In genomic region chr16:31617823-31618371, GRCm38 (mm10) we compare ENCODE assay signal across 8 mouse cellular contexts. TPM values are rescaled to one million over a fixed set of nuclear protein-coding genes. Genes with fewer than 3 reads are reported as not detected.
DNase-seq lines count a peak whose midpoint lies in the region; ATAC-seq lines count a peak whose summit lies in the region.

No protein-coding gene starts in this region.

- peak overlapping the region; percentile 25; the same call in 1 of the 2 replicates for H3K27ac ChIP-seq in forebrain, embryonic 13.5 days
- H3K27ac ChIP-seq in stomach, embryonic 14.5 days (ENCODE audit: low read length), result peak overlapping the region; percentile 56; the same call in 1 of the 2 replicates

- H3K4me2 ChIP-seq in forebrain, embryonic 13.5 days, result peak overlapping the region; percentile 33
- H3K4me2 ChIP-seq in stomach, embryonic 14.5 days (replicated peaks; ENCODE audit: low read depth, low read length), result peak overlapping the region; percentile 28

- H3K27me3 ChIP-seq in forebrain, embryonic 13.5 days, result no peaks in the 10 kb centered on the region
- no peaks in the 10 kb centered on the region for H3K27me3 ChIP-seq in stomach, embryonic 14.5 days (ENCODE audit: control insufficient read depth, insufficient read depth, low read length)

- peak overlapping the region; percentile 26; the same call in 1 of the 2 replicates for H3K9ac ChIP-seq in forebrain, embryonic 13.5 days
- peak overlapping the region; percentile 28; the same call in 1 of the 2 replicates for H3K9ac ChIP-seq in stomach, embryonic 14.5 days (replicated peaks; ENCODE audit: low read depth, low read length)

- H3K4me1 ChIP-seq in forebrain, embryonic 13.5 days, result peaks cover 8% of the 10 kb centered on the region
- peaks cover 14% of the 10 kb centered on the region for H3K4me1 ChIP-seq in stomach, embryonic 14.5 days (ENCODE audit: control insufficient read depth, insufficient read depth, low read length)

- ATAC-seq in forebrain, embryonic 13.5 days, result peak; percentile 48; the same call in 1 of the 2 replicates
- peak; percentile 85; the same call in 1 of the 2 replicates for ATAC-seq in stomach, embryonic 14.5 days (ENCODE audit: insufficient number of reproducible peaks, insufficient read depth, low FRiP score, low read depth)

- H3K4me3 ChIP-seq in forebrain, embryonic 13.5 days, result no peak overlapping the region
- peak overlapping the region; percentile 7; the same call in 1 of the 2 replicates for H3K4me3 ChIP-seq in stomach, embryonic 14.5 days (ENCODE audit: low read depth, low read length)

- no peaks in the 10 kb centered on the region for H3K9me3 ChIP-seq in forebrain, embryonic 13.5 days (replicated peaks)
- H3K9me3 ChIP-seq in stomach, embryonic 14.5 days (ENCODE audit: control insufficient read depth, low read depth, low read length), result no peaks in the 10 kb centered on the region

- H3K36me3 ChIP-seq in forebrain, embryonic 13.5 days (ENCODE audit: poor library complexity, severe bottlenecking), result no peaks in the 10 kb centered on the region
- no peaks in the 10 kb centered on the region for H3K36me3 ChIP-seq in stomach, embryonic 14.5 days (ENCODE audit: control insufficient read depth, insufficient read depth, low read length)

- DNase-seq in urinary bladder, adult 18-20 months (ENCODE audit: low spot score in 2 of 2), result peak; percentile 46 to 48
- DNase-seq in urinary bladder, adult 2 months (ENCODE audit: low spot score), result no peak
- peak; percentile 80 for DNase-seq in heart, postnatal 4 days
- peak; percentile 12 to 46 for DNase-seq in layer of hippocampus, adult 18-20 months (ENCODE audit: low spot score in 2 of 2)
- peak; percentile 78 for DNase-seq in mesoderm, embryonic 11.5 days (ENCODE audit: low read depth, low spot score)
- DNase-seq in thymus, adult 18-20 months, result no peak

- 21% methylated on average over 10 of the region's 10 CpGs for WGBS in forebrain, embryonic 13.5 days
- WGBS in stomach, embryonic 14.5 days, result 20% methylated on average over 10 of the region's 10 CpGs

RNA-seq across cellular contexts. Expression of gene Dlg1, which starts 45.3 kb away (rescaled TPM):
- 68.4 and 72.6 TPM in 2 replicates for polyA plus RNA-seq in urinary bladder, adult 2 months (2012; rRNA removed)
- 17.9 and 19.7 TPM in 2 replicates for polyA plus RNA-seq in forebrain, embryonic 13.5 days (2015; fragmentation: Nextera tagmentation; extraction: Ambion mirVana)
- total RNA-seq in heart, postnatal 4 days (2021), result 10 to 100 TPM; 42.0 to 43.5 TPM
- 10 to 100 TPM; 88.2 to 95.2 TPM for total RNA-seq in layer of hippocampus, adult 18-20 months (2021)
- polyA plus RNA-seq in stomach, embryonic 14.5 days (2014; fragmentation: Nextera tagmentation; extraction: Ambion mirVana), result 42.0 and 42.4 TPM in 2 replicates

Comparison
In these comparisons a context has a peak if more than half of its experiments do, and no peak if none do; other contexts are left out.
1. DNase-seq: peak in urinary bladder, adult 18-20 months (2 of 2), heart, postnatal 4 days (single experiment), layer of hippocampus, adult 18-20 months (2 of 2) and mesoderm, embryonic 11.5 days (single experiment); none in urinary bladder, adult 2 months (single experiment) and thymus, adult 18-20 months (0 of 2).